Mouse (Mus musculus) olfactory bulb, adult 2 months (tissue): ENCODE data around the gene Magix.
A peak's percentile ranks its signal among the peaks of the same experiment; 100 is the strongest.

Experiments
- CTCF ChIP-seq: fragments of 200-500 bp; IDR thresholded peaks from 2 replicates; pipeline ENCODE4 v1.5.1; 2012; ENCODE audit warnings: low read depth, mild to moderate bottlenecking, low read length, moderate library complexity; ENCODE audit not compliant: insufficient read depth
- POLR2A ChIP-seq: fragments of 200-500 bp; IDR thresholded peaks from 2 replicates; pipeline ENCODE4 v1.6.1; 2012; ENCODE audit warnings: mild to moderate bottlenecking, low read depth, low read length, moderate library complexity; ENCODE audit not compliant: insufficient read depth

DNA sequence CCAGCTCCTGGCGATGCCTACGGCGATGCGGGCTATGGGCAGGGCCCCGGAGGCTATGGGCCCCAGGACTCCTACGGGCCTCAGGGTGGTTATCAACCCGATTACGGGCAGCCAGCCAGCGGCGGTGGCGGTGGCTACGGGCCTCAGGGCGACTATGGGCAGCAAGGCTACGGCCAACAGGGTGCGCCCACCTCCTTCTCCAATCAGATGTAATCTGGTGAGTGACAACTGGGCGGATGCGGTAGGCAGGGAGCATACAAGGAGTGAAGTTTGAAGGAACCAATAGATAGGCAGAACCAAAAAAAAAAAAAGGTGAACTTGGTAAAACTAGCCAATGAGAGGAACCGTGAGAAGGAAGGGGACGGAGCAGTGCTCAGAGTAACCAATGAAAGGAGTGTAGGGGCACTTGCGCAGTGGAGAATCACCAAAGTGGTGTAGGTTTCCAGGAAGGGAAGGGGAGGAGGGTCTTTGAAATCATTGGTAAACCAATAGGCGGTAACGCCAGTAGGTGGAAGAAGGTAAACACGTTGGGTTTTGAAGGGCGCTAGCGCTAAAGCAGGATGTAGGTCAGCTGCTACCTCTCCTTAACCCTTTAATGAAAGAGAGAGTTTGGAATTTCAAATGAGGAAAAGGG, 32.3 kb downstream of the Magix start:
- TF ChIP-seq CTCF, result no peak
- TF ChIP-seq POLR2A, result 0 out of 2 replicates have a peak, but pooled peaks have one; percentile 23
